Mouse (Mus musculus) layer of hippocampus, postnatal 36 days (tissue): ENCODE results near the gene Pdzk1ip1. TPM values are rescaled to one million over a fixed set of nuclear protein-coding genes. Genes with fewer than 3 reads are reported as not detected.
A peak's percentile ranks its signal among the peaks of the same experiment; 100 is the strongest.

Experiments used
- DNase-seq, 2 experiments: peaks; one replicate each; pipeline ENCODE4 v3.0.0; 2022
- total RNA-seq, 2 experiments: library from RNA; stranded (reverse); gene quantifications; 2 replicates each; pipeline ENCODE4 v1.2.3; 2021

Gene Pdzk1ip1
- total RNA-seq, 2 experiments from 2014 or later, result 0.75 TPM; not detected in 1

GRCm38 (mm10) chr4:115075204-115075915 is 13.1 kb upstream of the Pdzk1ip1 start:
- DNase-seq, result no peak

GRCm38 (mm10) chr4:115078892-115079820 is 9.4 kb upstream of the Pdzk1ip1 start:
- DNase-seq, result no peak

DNA sequence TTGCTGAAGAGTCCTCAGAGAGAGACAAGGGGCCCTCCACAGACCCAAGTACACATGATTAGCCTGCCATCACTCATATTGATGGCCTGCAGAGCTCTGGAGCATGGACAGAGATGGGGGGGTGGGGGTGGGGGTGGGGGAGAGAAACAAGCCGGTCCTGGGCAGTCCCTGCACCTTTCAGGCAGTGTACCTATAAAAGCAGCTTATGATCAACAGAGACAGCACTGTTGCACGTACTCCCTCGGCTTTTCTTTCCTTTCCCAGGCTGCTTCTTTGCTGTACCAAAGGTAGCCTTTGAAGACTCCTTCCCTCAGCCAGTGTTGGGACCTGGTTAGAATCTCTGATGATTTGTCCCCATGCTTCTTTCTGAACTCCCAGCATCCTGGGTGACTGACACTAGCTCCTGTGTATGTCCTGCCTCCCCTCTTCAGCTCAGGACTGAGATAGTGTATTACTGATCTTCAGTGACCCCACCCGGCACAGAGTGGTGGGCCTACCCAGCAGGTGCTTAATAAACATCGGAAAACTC is 8.6 kb upstream of the Pdzk1ip1 start:
- DNase-seq, result no peak

DNA sequence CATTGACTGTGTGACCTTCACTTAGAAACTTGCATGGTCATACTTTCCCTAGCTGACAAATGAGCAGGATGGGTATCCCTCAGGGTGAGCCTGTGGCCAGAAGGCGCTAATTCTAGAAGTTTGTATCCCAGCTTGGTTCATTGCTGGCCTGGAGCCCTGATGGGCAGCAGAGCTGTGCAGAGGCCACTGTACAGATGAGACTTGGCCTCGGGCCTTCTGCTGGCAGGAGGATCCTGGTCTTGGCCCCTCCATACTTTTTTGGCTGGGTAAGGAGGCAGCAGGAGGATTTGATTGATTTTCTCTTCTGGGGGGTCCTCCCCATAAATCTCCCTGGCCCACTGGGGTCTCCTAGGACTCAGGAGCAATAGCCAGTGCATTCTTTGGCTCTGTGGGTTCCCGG is 5.5 kb upstream of the Pdzk1ip1 start:
- no peak for DNase-seq

GRCm38 (mm10) chr4:115085522-115086095 is 2.9 kb upstream of the Pdzk1ip1 start:
- peak; percentile 30 to 33 for DNase-seq

GRCm38 (mm10) chr4:115086257-115086656 is 2.3 kb upstream of the Pdzk1ip1 start:
- DNase-seq, result no peak

DNA sequence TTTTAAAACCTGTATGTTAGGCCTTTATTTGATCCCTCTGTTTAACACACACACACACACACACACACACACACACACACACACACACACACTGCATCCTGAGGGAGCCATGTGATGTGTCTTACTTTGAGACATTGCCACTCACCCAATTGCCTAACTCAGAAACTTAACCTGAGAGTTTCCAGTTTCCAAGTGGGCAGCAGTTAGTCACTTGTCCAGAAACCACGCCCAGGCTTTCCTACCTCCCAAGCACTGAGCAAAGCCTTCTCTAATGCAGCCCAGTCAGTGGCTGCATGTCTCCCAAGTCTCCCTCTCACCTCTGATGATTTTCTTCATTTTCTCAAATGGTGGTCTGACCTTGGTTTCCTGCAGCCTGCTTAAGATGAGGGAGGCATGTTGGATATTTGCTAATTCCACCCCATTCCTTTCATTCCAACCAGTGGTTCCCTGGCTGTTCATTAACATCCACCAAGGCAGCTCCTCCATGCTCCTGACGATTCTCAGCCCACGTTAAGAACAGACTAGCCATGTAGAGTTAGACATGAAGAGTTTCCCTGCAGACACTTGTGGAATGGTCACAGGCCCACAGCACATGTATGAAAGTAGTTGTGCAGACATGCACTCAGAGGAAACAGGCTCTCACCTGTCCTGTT is 1.6 kb upstream of the Pdzk1ip1 start:
- DNase-seq, result no peak

- no peak for DNase-seq
Observed at GRCm38 (mm10) chr4:115090592-115090991, 2.1 kb downstream of the Pdzk1ip1 start.

DNA sequence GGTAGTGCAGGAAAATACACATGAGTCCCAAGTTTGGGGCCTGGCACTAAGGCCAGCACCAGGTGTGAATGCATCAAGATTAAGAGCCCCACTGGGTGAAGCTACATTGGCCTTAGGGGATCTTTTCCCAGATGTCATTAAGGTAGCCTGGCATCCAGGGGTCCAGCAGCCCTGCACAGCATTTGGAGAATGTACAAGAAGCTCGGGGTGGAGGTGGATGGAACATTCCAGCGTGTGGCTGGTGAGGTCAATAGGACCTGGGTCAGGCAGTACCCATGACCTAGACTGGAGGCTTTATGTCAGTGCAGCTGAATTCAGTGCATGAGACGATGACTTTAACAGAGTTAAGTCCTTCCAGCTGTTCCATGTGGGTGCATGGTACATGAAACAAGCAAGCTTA is 3.3 kb downstream of the Pdzk1ip1 start:
- DNase-seq, result no peak

GRCm38 (mm10) chr4:115093331-115093864 is 4.9 kb downstream of the Pdzk1ip1 start:
- no peak for DNase-seq

DNA sequence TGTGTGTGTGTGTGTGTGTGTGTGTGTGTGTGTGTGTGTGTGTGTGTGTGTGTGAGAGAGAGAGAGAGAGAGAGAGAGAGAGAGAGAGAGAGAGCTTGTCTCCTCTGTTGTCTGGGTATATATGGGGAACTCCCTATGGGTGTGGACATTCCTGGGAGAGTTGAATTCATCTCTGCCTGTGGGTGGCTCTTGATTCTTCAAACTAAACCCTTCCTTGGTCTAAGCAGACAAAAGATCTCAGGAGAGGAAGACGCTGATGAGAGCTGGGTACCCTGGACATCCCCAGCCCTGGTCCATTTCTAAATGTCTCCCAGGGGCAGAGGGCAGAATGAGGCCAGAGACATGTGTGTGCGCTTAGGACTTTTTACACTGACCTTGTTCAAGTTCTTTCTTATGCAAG is 5.5 kb downstream of the Pdzk1ip1 start:
- DNase-seq, result no peak

- DNase-seq, result peak in 1 of 2 experiments; percentile 8
Observed at GRCm38 (mm10) chr4:115095671-115096434, 7.3 kb downstream of the Pdzk1ip1 start.

DNA sequence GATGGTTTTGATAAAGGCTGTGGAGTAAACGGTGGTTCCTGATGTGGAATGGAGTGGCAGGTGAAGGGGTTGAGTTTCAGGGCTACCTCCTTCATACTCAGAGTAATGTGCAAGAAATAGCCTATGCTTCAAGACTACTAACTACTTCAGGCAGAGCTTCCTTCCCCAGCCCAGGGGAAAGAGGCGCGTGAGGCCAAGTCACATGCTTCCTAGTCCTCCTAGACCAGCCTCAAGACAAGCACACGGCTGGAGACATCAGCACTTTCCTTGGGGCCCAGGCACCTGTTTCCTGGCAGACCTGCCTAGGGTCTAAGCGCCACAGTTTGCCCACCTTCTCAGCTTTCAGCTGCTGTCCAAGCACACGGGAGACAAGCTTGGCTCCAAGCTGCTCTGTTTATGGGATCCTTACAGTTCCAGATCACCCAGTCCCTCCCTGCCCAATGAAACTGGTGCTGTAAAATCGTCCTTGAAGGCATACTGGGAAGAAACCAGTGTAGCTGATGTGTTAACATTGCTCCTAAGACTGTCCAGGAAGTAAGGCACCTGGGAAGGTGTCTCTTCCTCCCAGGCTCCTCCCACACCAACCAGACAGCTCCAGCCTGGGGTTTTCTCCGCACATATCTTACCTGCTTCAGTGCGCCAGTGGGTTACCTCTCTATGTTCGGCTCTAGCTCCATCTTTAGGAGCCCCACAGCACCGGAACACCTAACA is 8.1 kb downstream of the Pdzk1ip1 start:
- no peak for DNase-seq

- no peak for DNase-seq
Observed at GRCm38 (mm10) chr4:115097146-115097496, 8.6 kb downstream of the Pdzk1ip1 start.

GRCm38 (mm10) chr4:115101682-115102081 is 13.2 kb downstream of the Pdzk1ip1 start:
- DNase-seq, result peak; percentile 41 to 48

DNA sequence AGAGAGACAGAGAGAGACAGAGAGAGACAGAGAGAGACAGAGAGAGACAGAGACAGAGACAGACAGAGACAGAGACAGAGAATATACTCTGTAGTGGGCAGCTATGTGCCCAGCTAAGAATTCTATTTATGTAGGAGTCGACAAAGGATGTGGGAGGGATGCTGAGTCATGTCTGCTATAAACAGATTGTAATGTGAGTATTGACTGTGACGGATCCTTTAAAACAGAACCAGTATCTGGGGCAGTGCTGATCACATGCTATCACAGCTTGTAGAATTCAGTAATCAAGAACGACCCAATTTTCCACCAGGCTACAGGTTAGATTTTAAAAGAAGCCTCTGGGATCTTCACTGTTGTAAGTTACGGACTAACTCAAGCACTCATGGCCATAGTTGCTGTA is 15.0 kb downstream of the Pdzk1ip1 start:
- DNase-seq, result no peak

- DNase-seq, result no peak
Observed at GRCm38 (mm10) chr4:115111167-115111566, 22.7 kb downstream of the Pdzk1ip1 start.

- no peak for DNase-seq
Observed at GRCm38 (mm10) chr4:115113266-115113665, 24.8 kb downstream of the Pdzk1ip1 start.

DNA sequence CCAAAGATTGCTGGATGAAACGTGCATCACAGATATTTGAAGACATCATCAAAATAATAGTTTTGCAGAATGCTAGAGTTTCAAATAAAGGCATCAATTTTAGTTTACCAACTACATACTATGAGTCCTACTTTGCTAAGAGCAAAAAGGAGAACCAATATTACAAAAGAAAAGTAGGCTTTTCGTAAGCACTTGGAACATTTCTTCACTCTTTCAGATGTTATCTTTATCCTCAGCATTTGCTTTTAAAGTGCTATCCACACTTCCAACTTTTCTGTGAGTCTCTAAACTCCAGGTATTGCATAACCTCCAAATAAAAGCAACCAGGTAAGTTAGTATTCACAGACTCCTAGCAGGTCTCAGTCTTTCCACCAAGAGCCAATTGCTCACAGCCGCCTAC is 31.1 kb downstream of the Pdzk1ip1 start:
- no peak for DNase-seq

DNA sequence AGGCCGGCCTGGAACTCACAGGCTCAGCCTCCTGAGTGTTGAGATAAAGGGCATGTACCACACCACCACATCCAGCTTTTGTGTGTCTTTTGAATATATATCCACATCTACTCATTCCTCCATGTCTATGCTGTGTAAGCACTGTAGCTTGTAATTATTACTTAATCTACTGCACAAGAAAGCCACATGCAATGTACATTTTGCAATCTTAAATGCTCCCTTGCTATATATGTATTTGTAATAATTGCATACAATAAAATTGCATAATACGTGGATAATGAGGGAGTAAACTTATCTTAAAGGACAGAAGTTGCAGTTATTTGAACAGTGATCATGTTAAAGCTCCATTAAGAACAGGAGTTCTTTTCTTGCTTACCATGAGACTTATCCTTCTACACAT is 32.7 kb downstream of the Pdzk1ip1 start:
- DNase-seq, result no peak

- no peak for DNase-seq
Observed at GRCm38 (mm10) chr4:115121608-115122007, 33.1 kb downstream of the Pdzk1ip1 start.
